Mouse (Mus musculus): ENCODE measurements at regions not wholly inside any gene's neighbourhood (a gene's known extent, or its start where the extent isn't known, plus 50 kb on each side); places are given as distances from the start of the nearest gene placed in this dataset.

DNA sequence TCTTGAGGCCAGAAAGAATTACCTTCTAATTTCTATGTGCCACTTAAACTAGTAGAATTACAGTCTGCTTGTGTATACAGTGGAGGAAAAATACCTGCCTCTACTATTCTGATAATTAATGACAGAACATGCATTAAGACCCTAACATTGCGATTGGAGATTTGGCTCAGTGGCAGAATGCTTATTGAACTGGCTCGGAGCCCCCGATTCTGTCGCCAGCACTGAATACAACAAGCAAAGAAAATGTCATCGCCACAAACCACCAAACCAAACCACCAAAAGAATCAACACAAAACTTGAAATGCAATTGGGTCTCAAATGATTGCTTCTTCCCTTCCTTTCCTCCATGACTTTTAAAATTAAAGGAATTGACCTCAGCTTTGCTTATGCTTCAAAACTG is 122.9 kb upstream of the Emcn start:
- TF ChIP-seq POLR2A (IDR thresholded peaks at IDR 0.05; ENCODE audit: extremely low read depth, insufficient read depth, low read length), result no peak
- no peak for TF ChIP-seq CTCF (IDR thresholded peaks at IDR 0.05; ENCODE audit: low read depth, low read length)
